Mouse (Mus musculus) intestine, embryonic 16.5 days (tissue): ENCODE results near the gene Akap1. TPM values are rescaled to one million over a fixed set of nuclear protein-coding genes. Genes with fewer than 3 reads are reported as not detected.

Source experiments
- ATAC-seq: fragments of 200-750 bp; cut with Nextera tagmentation; 2 replicates; pipeline ENCODE4 v1.8.0; 2017; ENCODE audit warnings: moderate TSS enrichment, moderate library complexity
- H3K27ac ChIP-seq: fragments of 300-500 bp; sonication (generic); 2 replicates; pipeline ENCODE4 v1.5.1; 2014; ENCODE audit warnings: mild to moderate bottlenecking, low read length
- H3K27me3 ChIP-seq: fragments of 300-500 bp; sonication (generic); replicated peaks from 2 replicates; pipeline ENCODE4 v1.6.1; 2014; ENCODE audit warnings: low read length, control low read depth, mixed read lengths; ENCODE audit not compliant: control insufficient read depth, insufficient read depth
- H3K36me3 ChIP-seq: fragments of 300-500 bp; sonication (generic); 2 replicates; pipeline ENCODE4 v1.6.1; 2014; ENCODE audit warnings: low read length, control low read depth; ENCODE audit not compliant: control insufficient read depth, insufficient read depth
- H3K4me1 ChIP-seq: fragments of 300-500 bp; sonication (generic); 2 replicates; pipeline ENCODE4 v1.6.1; 2014; ENCODE audit warnings: low read length, control low read depth, mixed read lengths; ENCODE audit not compliant: control insufficient read depth, insufficient read depth
- H3K4me2 ChIP-seq: fragments of 300-500 bp; sonication (generic); 2 replicates; pipeline ENCODE4 v1.6.1; 2014; ENCODE audit warnings: low read depth, low read length, control low read depth
- H3K4me3 ChIP-seq: fragments of 300-500 bp; sonication (generic); 2 replicates; pipeline ENCODE4 v1.5.1; 2014; ENCODE audit warnings: mild to moderate bottlenecking, low read length
- H3K9ac ChIP-seq: fragments of 300-500 bp; sonication (generic); 2 replicates; pipeline ENCODE4 v1.6.1; 2014; ENCODE audit warnings: low read depth, low read length
- H3K9me3 ChIP-seq: fragments of 300-500 bp; sonication (generic); 2 replicates; pipeline ENCODE4 v1.6.1; 2016; ENCODE audit warnings: low read length, control low read depth; ENCODE audit not compliant: control insufficient read depth
- WGBS: fragments of 180-500 bp; shearing (Covaris S2); extraction: QIAGEN DNeasy Blood & Tissue Kit; methylation state at CpG from one replicate; pipeline ENCODE4 v1.1.7; 2014; 5-methylcytosine and 5-hydroxymethylcytosine counted together
- polyA plus RNA-seq: library from polyadenylated mRNA; unstranded; fragments of >200 nt; fragmentation: Nextera tagmentation; extraction: Ambion mirVana; gene quantifications from 2 replicates; pipeline ENCODE4 v1.2.1, GENCODE M21; 2015

The Akap1 gene
- polyA plus RNA-seq, 1 experiment from 2014 or later = 27.5 TPM

DNA sequence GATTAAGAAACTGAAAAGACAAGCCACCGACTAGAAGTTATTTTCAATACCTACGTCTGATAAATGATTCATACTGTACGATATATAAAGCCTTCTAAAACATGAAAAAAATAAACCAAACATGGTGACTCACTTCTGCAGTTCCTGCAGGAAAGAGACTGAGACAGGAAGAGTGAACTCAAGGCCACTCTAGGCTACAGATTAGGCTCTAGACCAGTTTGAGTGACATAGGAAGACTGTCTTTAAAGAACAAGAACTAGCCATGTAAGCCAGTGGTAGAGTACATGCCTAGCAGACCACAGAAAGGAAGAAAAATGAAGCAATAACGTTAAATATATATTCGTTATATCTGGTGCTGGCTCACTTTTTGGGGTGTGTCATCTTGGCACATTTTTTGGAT, 81.9 kb downstream of the Akap1 start:
- WGBS = 88% methylated on average over 5 of the region's 5 CpGs
- no peak overlapping the region for H3K4me2 ChIP-seq
- no peak overlapping the region for H3K27ac ChIP-seq
- H3K27me3 ChIP-seq = no peaks in the 10 kb centered on the region
- no peaks in the 10 kb centered on the region for H3K36me3 ChIP-seq
- H3K4me3 ChIP-seq = no peak overlapping the region
- H3K4me1 ChIP-seq = no peaks in the 10 kb centered on the region
- no peaks in the 10 kb centered on the region for H3K9me3 ChIP-seq
- ATAC-seq = no peak
- H3K9ac ChIP-seq = no peak overlapping the region

Other genes with a start within 250 kb of the Akap1 start
- 8.7 and 10.0 TPM in 2 replicates for gene Msi2, start 146.1 kb downstream of the Akap1 start, polyA plus RNA-seq
- gene Scpep1, start 90.9 kb upstream of the Akap1 start, polyA plus RNA-seq = 168 and 189 TPM in 2 replicates
- gene Elobl, start 102.3 kb upstream of the Akap1 start, polyA plus RNA-seq = not detected in 2 replicates
- gene Coil, start 105.7 kb upstream of the Akap1 start, polyA plus RNA-seq = 9.8 and 10.1 TPM in 2 replicates
- gene Trim25, start 134.8 kb upstream of the Akap1 start, polyA plus RNA-seq = 27.5 and 27.6 TPM in 2 replicates
- gene Dgke, start 202.3 kb upstream of the Akap1 start, polyA plus RNA-seq = 2.3 TPM in 2 replicates
- 1.5 TPM in 2 replicates for gene Gm525, start 209.3 kb upstream of the Akap1 start, polyA plus RNA-seq